Mouse (Mus musculus) small intestine, adult 2 months (tissue): ENCODE data around the gene Boc. TPM values are rescaled to one million over a fixed set of nuclear protein-coding genes. Genes with fewer than 3 reads are reported as not detected.

Experiments used
- H3K27ac ChIP-seq: fragments of 200-500 bp; 2 replicates; pipeline ENCODE4 v1.5.1; 2012; ENCODE audit warnings: low read depth, low read length, control low read depth, inconsistent platforms; ENCODE audit not compliant: insufficient read depth
- H3K27me3 ChIP-seq: fragments of 200-500 bp; 2 replicates; pipeline ENCODE4 v1.6.1; 2012; ENCODE audit warnings: mild to moderate bottlenecking, moderate library complexity, low read length, inconsistent platforms; ENCODE audit not compliant: control insufficient read depth, insufficient read depth
- H3K36me3 ChIP-seq: fragments of 200-500 bp; 2 replicates; pipeline ENCODE4 v1.6.1; 2012; ENCODE audit warnings: mild to moderate bottlenecking, low read length, control low read depth, inconsistent platforms; ENCODE audit not compliant: control insufficient read depth, insufficient read depth
- H3K4me1 ChIP-seq: fragments of 200-500 bp; 2 replicates; pipeline ENCODE4 v1.6.1; 2012; ENCODE audit warnings: low read length, inconsistent platforms, mixed read lengths; ENCODE audit not compliant: control insufficient read depth, insufficient read depth, insufficient read length
- H3K4me3 ChIP-seq: fragments of 200-500 bp; 2 replicates; pipeline ENCODE4 v1.5.1; 2012; ENCODE audit warnings: low read depth, mild to moderate bottlenecking, control low read depth, inconsistent platforms, low read length, moderate library complexity
- CTCF ChIP-seq: fragments of 200-500 bp; IDR thresholded peaks from 2 replicates; pipeline ENCODE4 v1.5.1; 2012; ENCODE audit warnings: low read depth, mild to moderate bottlenecking, control low read depth, inconsistent platforms, low read length, moderate library complexity, mixed read lengths; ENCODE audit not compliant: insufficient replicate concordance, insufficient read length; ENCODE audit errors: extremely low read depth
- POLR2A ChIP-seq: fragments of 200-500 bp; IDR thresholded peaks from 2 replicates; pipeline ENCODE4 v1.6.1; 2012; ENCODE audit warnings: low read depth, mild to moderate bottlenecking, control low read depth, inconsistent platforms, low read length, moderate library complexity
- WGBS: fragments of 180-500 bp; shearing (Covaris S2); methylation state at CpG from one replicate; pipeline ENCODE4 v1.1.7; 2018; 5-methylcytosine and 5-hydroxymethylcytosine counted together
- polyA plus RNA-seq: library from polyadenylated mRNA; depleted of rRNA; stranded (reverse); fragments of >200 nt; gene quantifications from 2 replicates; pipeline ENCODE4 v1.2.3, GENCODE M21; 2012

Gene Boc
- polyA plus RNA-seq, 1 experiment = 3.5 TPM

- Histone ChIP-seq H3K4me3 (no peak overlapping the region), H3K27me3 (no peaks in the 10 kb centered on the region), H3K27ac (no peak overlapping the region), H3K36me3 (no peaks in the 10 kb centered on the region), H3K4me1 (no peaks in the 10 kb centered on the region)
- WGBS = 67% methylated on average over 5 of the region's 5 CpGs
- TF ChIP-seq CTCF (no peak), POLR2A (no peak)
Measured at GRCm38 (mm10) chr16:44508025-44508424, 50.7 kb downstream of the Boc start.

DNA sequence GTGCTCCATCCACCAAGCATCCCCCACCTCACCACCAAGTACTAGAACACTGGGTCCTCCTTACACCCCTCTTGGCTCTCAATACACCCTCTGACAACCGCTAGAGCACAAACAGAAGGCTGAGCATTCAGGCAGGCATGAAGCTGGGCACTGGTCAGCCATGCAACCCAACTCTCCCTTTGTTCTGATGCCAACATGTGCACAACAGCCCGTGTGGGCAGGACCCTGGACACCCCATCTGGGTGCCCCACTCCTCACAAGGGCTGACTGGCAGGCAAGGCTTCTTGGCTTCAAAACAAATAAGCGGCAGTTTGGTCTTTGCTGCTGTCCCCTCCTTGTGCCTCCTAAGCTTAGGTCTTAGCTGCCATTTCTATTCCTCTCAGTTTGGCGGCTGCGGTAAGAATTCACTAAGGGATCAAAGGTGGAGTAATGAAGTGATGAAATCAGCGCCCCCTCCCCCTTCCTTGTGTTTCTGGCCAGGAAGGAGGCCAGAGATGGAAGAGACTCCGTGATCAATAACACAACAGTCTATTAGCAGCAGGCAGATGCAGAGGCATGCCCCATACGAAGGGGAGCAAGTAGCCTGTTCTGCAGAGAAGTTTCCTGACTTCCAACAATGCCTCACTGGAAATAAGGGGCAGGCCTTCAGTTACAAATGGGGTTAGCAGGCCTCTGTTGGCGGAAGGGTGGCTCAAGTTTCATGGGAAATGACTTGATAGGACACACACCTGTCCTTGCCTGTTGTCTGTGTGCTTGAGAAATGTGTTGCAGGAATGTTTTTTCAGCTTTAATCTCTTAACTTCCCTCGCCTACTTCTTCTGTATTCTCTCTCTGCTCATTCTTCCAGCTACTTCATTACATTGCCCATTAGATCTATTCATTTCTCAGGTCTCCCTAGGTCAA lies 51.4 kb downstream of the Boc start:
- H3K36me3 ChIP-seq = no peaks in the 10 kb centered on the region
- H3K27ac ChIP-seq = no peak overlapping the region
- no peak overlapping the region for H3K4me3 ChIP-seq
- WGBS = 80% methylated on average over 10 of the region's 10 CpGs
- TF ChIP-seq POLR2A (no peak), CTCF (no peak)
- H3K27me3 ChIP-seq = no peaks in the 10 kb centered on the region
- H3K4me1 ChIP-seq = peaks cover 3% of the 10 kb centered on the region

GRCm38 (mm10) chr16:44505243-44505642 lies 53.5 kb downstream of the Boc start:
- Histone ChIP-seq H3K36me3 (no peaks in the 10 kb centered on the region), H3K4me3 (no peak overlapping the region), H3K27me3 (no peaks in the 10 kb centered on the region), H3K4me1 (peaks cover 3% of the 10 kb centered on the region), H3K27ac (no peak overlapping the region)
- 91% methylated on average over 1 of the region's 1 CpGs for WGBS
- no peak for TF ChIP-seq CTCF
- no peak for TF ChIP-seq POLR2A

DNA sequence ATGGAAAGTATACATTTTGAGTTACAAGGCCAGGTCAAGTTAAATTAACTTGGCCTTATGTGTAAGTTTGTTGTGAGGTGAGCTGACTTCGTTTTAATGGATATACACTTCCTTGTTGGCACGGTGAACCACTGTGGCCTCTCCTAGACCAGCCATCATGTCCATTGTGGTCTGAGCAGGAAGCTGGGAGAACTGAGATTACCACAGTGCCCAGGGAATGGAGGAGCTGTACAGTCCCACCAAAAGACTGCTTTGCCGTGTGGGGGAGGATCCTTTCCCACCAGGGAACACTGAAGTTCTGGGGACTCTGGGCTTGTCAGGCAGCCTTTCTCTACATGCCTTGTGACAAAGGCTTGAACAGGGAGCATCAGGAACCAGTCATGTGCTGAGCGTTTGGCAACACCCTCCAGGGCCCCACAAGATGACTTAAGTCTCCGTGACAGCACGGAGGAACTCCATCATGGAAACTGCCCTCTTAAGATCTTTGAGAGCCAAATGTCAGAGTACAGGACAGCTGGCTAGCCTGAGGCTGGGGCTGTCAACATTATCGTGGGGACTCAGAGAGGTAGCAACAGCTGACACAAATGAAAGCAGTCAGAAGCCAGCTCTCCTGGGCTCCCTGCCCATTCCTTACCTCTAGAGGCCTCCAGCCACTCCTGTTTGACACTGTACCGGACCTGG lies 55.7 kb downstream of the Boc start:
- peaks cover 3% of the 10 kb centered on the region; the same call in 1 of the 2 replicates for H3K36me3 ChIP-seq
- H3K27ac ChIP-seq = no peak overlapping the region
- H3K4me3 ChIP-seq = no peak overlapping the region
- TF ChIP-seq CTCF (no peak), POLR2A (no peak)
- WGBS = 48% methylated on average over 8 of the region's 8 CpGs
- no peaks in the 10 kb centered on the region for H3K27me3 ChIP-seq
- H3K4me1 ChIP-seq = peaks cover 3% of the 10 kb centered on the region

DNA sequence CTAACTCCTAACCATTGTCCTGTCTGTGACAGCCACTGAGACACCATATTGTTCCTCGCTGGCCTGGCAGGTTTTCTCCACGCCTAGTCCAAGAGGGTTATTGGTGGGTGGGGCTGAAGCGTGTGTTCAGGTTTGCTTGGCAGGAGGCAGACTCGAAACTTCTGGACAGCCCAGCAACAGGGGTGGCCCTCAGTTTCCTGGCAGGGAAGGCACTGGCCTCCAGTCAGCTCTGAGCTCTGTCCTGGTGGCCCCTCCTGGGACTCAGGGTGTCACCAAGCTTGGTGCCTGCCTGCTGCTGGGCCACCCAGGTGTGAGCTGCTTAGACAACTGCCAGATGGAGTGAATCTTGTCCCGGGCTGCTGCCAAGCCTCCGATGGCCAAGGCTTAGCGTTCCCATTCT lies 56.4 kb downstream of the Boc start:
- peaks cover 3% of the 10 kb centered on the region for H3K4me1 ChIP-seq
- H3K27me3 ChIP-seq = no peaks in the 10 kb centered on the region
- 29% methylated on average over 7 of the region's 7 CpGs for WGBS
- no peak overlapping the region for H3K4me3 ChIP-seq
- peaks cover 3% of the 10 kb centered on the region; the same call in 1 of the 2 replicates for H3K36me3 ChIP-seq
- H3K27ac ChIP-seq = no peak overlapping the region
- TF ChIP-seq CTCF (no peak), POLR2A (no peak)

DNA sequence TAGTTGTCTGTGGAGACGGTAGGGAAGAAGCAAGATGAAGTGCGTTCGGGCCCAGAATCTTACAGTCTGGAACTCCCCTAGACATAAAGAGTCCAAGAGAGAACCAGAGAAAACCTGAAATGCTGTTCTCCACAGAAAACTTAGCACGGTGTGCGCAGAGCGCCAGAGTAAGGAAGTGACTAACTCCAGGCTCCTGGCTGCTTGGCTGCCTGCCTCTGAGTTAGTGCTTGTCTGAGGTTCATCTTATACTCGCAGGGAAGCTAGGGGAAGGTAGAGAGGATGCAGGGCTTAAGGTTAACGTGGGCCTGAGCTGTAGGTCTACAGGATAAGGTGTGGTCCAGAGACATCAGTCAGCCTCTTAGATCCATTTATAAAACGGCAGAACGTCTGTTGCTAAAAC lies 56.9 kb downstream of the Boc start:
- Histone ChIP-seq H3K36me3 (peaks cover 3% of the 10 kb centered on the region; the same call in 1 of the 2 replicates), H3K4me3 (no peak overlapping the region), H3K27ac (no peak overlapping the region), H3K4me1 (peaks cover 3% of the 10 kb centered on the region), H3K27me3 (no peaks in the 10 kb centered on the region)
- WGBS = 92% methylated on average over 10 of the region's 10 CpGs
- TF ChIP-seq CTCF (no peak), POLR2A (no peak)

GRCm38 (mm10) chr16:44498447-44498846 lies 60.2 kb downstream of the Boc start:
- TF ChIP-seq POLR2A (no peak), CTCF (no peak)
- no peak overlapping the region for H3K4me3 ChIP-seq
- 90% methylated on average over 3 of the region's 3 CpGs for WGBS

More at GRCm38 (mm10) chr16:44498447-44498846, 60.2 kb downstream of the Boc start:
- peaks cover 3% of the 10 kb centered on the region for H3K4me1 ChIP-seq
- H3K36me3 ChIP-seq = peaks cover 5% of the 10 kb centered on the region; the same call in 1 of the 2 replicates
- no peak overlapping the region for H3K27ac ChIP-seq
- no peaks in the 10 kb centered on the region for H3K27me3 ChIP-seq
